Mouse (Mus musculus) adrenal gland, postnatal 36 days (tissue): ENCODE data around the gene Sec61a1. TPM values are rescaled to one million over a fixed set of nuclear protein-coding genes. Genes with fewer than 3 reads are reported as not detected.

Experiments
- total RNA-seq, 2 experiments: library from RNA; stranded (reverse); gene quantifications; 2 replicates each; pipeline ENCODE4 v1.2.3; 2021

The Sec61a1 gene
- total RNA-seq, 2 experiments from 2014 or later, result 214 to 229 TPM

Other genes with a start within 250 kb of the Sec61a1 start
- gene Eefsec, start 72.4 kb downstream of the Sec61a1 start, total RNA-seq, result 10 to 100 TPM; 13.1 to 19.4 TPM
- gene Ruvbl1, start 53.5 kb downstream of the Sec61a1 start, total RNA-seq, result 10 to 100 TPM; 32.4 to 35.2 TPM
- 1 to 10 TPM in 1 of 2 experiments, under 1 TPM in 1; 0.46 to 3.3 TPM for gene Kbtbd12, start 119.0 kb upstream of the Sec61a1 start, total RNA-seq
- 100 to 1,000 TPM; 160 to 194 TPM for gene Mgll, start 205.5 kb upstream of the Sec61a1 start, total RNA-seq